26 mouse cellular contexts compared by ENCODE assay signal in the genomic region with DNA sequence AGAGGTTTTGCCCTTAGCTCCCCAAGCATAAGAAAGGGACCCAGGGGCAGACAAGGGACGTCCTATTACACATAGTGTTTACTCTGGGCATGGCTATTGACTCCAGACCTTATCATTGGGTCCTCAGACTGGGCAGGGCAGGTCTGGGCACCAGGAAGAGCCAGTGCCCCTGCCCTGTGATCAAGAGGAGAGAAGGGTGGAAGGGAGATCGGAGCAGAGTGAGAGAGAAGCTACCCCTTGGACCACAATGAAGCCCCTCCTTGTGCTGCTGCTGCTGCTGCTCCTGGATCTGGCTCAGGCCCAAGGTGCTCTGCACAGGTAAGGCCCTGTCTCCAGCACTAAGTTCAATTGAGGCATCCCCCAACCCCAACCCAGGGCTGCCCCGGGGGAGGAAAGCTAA. TPM values are rescaled to one million over a fixed set of nuclear protein-coding genes. Genes with fewer than 3 reads are reported as not detected.
DNase-seq lines count a peak whose midpoint lies in the region; ATAC-seq lines count a peak whose summit lies in the region.
"Had no signal": no experiment of that assay in that cellular context is flagged by ENCODE, and none has a peak within 500 bp of the region (broad histone marks: within the 10 kb centered on the region; RNA-seq: fewer than 3 reads in every experiment).

No protein-coding gene starts in this region.

- no peaks in the 10 kb centered on the region for H3K9me3 ChIP-seq in heart, embryonic 10.5 days
- no peaks in the 10 kb centered on the region for H3K9me3 ChIP-seq in liver, embryonic 15.5 days (replicated peaks)
- no peaks in the 10 kb centered on the region for H3K9me3 ChIP-seq in stomach, embryonic 15.5 days
- H3K9me3 ChIP-seq: embryonic facial prominence, embryonic 13.5 days; forebrain, embryonic 10.5 days; megakaryocyte, embryonic 14.5 days had no signal

- no peak overlapping the region for H3K4me3 ChIP-seq in heart, embryonic 10.5 days
- peak overlapping the region; percentile 17 for H3K4me3 ChIP-seq in liver, embryonic 15.5 days (replicated peaks)
- peak overlapping the region; percentile 10 for H3K4me3 ChIP-seq in stomach, embryonic 15.5 days (replicated peaks)
- H3K4me3 ChIP-seq: embryonic facial prominence, embryonic 13.5 days; forebrain, embryonic 10.5 days; megakaryocyte, embryonic 14.5 days had no signal

- 0 out of 2 replicates have a peak, but pooled peaks cover 8% of the 10 kb centered on the region for H3K27me3 ChIP-seq in heart, embryonic 10.5 days (ENCODE audit: insufficient read depth, poor library complexity, severe bottlenecking)
- no peaks in the 10 kb centered on the region for H3K27me3 ChIP-seq in liver, embryonic 15.5 days
- no peaks in the 10 kb centered on the region for H3K27me3 ChIP-seq in stomach, embryonic 15.5 days (replicated peaks)
- H3K27me3 ChIP-seq: embryonic facial prominence, embryonic 13.5 days had no signal

- H3K27ac ChIP-seq in heart, embryonic 10.5 days = no peak overlapping the region
- H3K27ac ChIP-seq in liver, embryonic 15.5 days (replicated peaks) = no peak overlapping the region
- no peak overlapping the region for H3K27ac ChIP-seq in stomach, embryonic 15.5 days
- H3K27ac ChIP-seq: embryonic facial prominence, embryonic 13.5 days; forebrain, embryonic 10.5 days had no signal

- peaks cover 4% of the 10 kb centered on the region; the same call in 1 of the 2 replicates for H3K4me1 ChIP-seq in heart, embryonic 10.5 days
- H3K4me1 ChIP-seq in liver, embryonic 15.5 days (replicated peaks) = peaks cover 50% of the 10 kb centered on the region
- H3K4me1 ChIP-seq in stomach, embryonic 15.5 days = no peaks in the 10 kb centered on the region
- H3K4me1 ChIP-seq: embryonic facial prominence, embryonic 13.5 days had no signal

- no peak overlapping the region for H3K9ac ChIP-seq in liver, embryonic 15.5 days
- H3K9ac ChIP-seq in stomach, embryonic 15.5 days = no peak overlapping the region
- H3K9ac ChIP-seq: embryonic facial prominence, embryonic 13.5 days; forebrain, postnatal 0 days had no signal

- whole genome bisulfite sequencing in heart, embryonic 10.5 days = 65% methylated on average over 3 of the region's 3 CpGs
- 57% methylated on average over 3 of the region's 3 CpGs for WGBS in liver, embryonic 15.5 days (ENCODE audit: insufficient replicate concordance)
- WGBS in stomach, embryonic 15.5 days = 48% methylated on average over 3 of the region's 3 CpGs

- DNase-seq in heart, embryonic 10.5 days (ENCODE audit: low spot score) = peak; percentile 47
- DNase-seq in heart, postnatal 4 days = no peak
- DNase-seq in spleen, postnatal 36 days (ENCODE audit: low spot score in 2 of 2) = peak; percentile 47 to 68
- DNase-seq in spleen, adult 12 weeks (ENCODE audit: low spot score) = no peak
- no peak for DNase-seq in retina, postnatal 1 day
- DNase-seq in layer of hippocampus, adult 9-11 months = no peak
- DNase-seq: adrenal gland, postnatal 10 days; cerebellum, adult 11-12 months; cerebellum, postnatal 14 days; forebrain, postnatal 0 days; heart, adult 18-20 months; kidney, adult 2 months; kidney, postnatal 10 days; left cerebral cortex, postnatal 4 days; lung, postnatal 14 days; right cerebral cortex, postnatal 25 days had no signal

- H3K36me3 ChIP-seq in heart, embryonic 10.5 days = no peaks in the 10 kb centered on the region
- H3K36me3 ChIP-seq in liver, embryonic 15.5 days (replicated peaks) = peaks cover 12% of the 10 kb centered on the region
- no peaks in the 10 kb centered on the region for H3K36me3 ChIP-seq in stomach, embryonic 15.5 days
- H3K36me3 ChIP-seq: embryonic facial prominence, embryonic 13.5 days; forebrain, embryonic 10.5 days had no signal

- peak overlapping the region; percentile 31 for H3K4me2 ChIP-seq in liver, embryonic 15.5 days
- 0 out of 2 replicates have a peak overlapping the region, but pooled peaks have one; percentile 5 for H3K4me2 ChIP-seq in stomach, embryonic 15.5 days
- H3K4me2 ChIP-seq: embryonic facial prominence, embryonic 13.5 days had no signal

- ATAC-seq in liver, embryonic 15.5 days (ENCODE audit: insufficient read depth) = peak; percentile 76
- ATAC-seq in stomach, embryonic 15.5 days (ENCODE audit: insufficient read depth, low FRiP score, low read depth) = peak; percentile 85
- ATAC-seq: activated CD4-positive, CD25-positive, alpha-beta regulatory T cell, adult 4 months; CD4-positive, CD25-positive, alpha-beta regulatory T cell, adult 4 months; forebrain, postnatal 0 days; Patski had no signal

RNA-seq across cellular contexts. Expression of gene Ctse, which starts 23.6 kb away (rescaled TPM):
- 0.07 and 0.21 TPM in 2 replicates for polyA plus RNA-seq in heart, embryonic 10.5 days (2016; fragmentation: Nextera tagmentation; extraction: Ambion mirVana)
- total RNA-seq in heart, postnatal 4 days (2021) = 1 to 10 TPM in 1 of 2 experiments, under 1 TPM in 1; 0.81 to 2.1 TPM
- polyA plus RNA-seq in liver, embryonic 15.5 days (2015; fragmentation: Nextera tagmentation; extraction: Ambion mirVana) = 25.2 and 29.9 TPM in 2 replicates
- 57.8 and 66.8 TPM in 2 replicates for polyA plus RNA-seq in stomach, embryonic 15.5 days (2015; fragmentation: Nextera tagmentation; extraction: Ambion mirVana)
- total RNA-seq: ES-E14; liver, adult 2 months had no signal
- polyA plus RNA-seq: embryonic facial prominence, embryonic 13.5 days; forebrain, embryonic 10.5 days; Patski had no signal

RNA-seq across cellular contexts. Expression of gene Rab7b, which starts 26.7 kb away (rescaled TPM):
- polyA plus RNA-seq in heart, embryonic 10.5 days (2016; fragmentation: Nextera tagmentation; extraction: Ambion mirVana) = 0.58 and 0.79 TPM in 2 replicates
- 1 to 10 TPM; 2.6 to 3.6 TPM for total RNA-seq in heart, postnatal 4 days (2021)
- 1.2 TPM in 2 replicates for polyA plus RNA-seq in liver, embryonic 15.5 days (2015; fragmentation: Nextera tagmentation; extraction: Ambion mirVana)
- polyA plus RNA-seq in stomach, embryonic 15.5 days (2015; fragmentation: Nextera tagmentation; extraction: Ambion mirVana) = 6.8 and 8.6 TPM in 2 replicates
- polyA plus RNA-seq: activated CD4-positive, CD25-positive, alpha-beta regulatory T cell, adult 4 months had no signal

Comparison
In these comparisons a context has a peak if more than half of its experiments do, and no peak if none do; other contexts are left out.
1. DNase-seq: peak in heart, embryonic 10.5 days (single experiment) and spleen, postnatal 36 days (2 of 2); none in heart, postnatal 4 days (single experiment), spleen, adult 12 weeks (single experiment), retina, postnatal 1 day (single experiment) and layer of hippocampus, adult 9-11 months (single experiment).
2. RNA of gene Ctse, which starts 23.6 kb away (polyA plus RNA-seq): 57.8 to 66.8 TPM in stomach, embryonic 15.5 days and 25.2 to 29.9 TPM in liver, embryonic 15.5 days; 0.07 to 0.21 TPM in heart, embryonic 10.5 days; every median in the first group is over 10 times any median in the second.